Mouse (Mus musculus): ENCODE results near the gene Cited2.

Gene Cited2

GRCm38 (mm10) chr10:17723871-17724741 lies 1.1 kb downstream of the Cited2 start:
- peak; percentile 28 for DNase-seq (ENCODE audit: low read depth, low spot score)

GRCm38 (mm10) chr10:17725037-17725584 lies 2.1 kb downstream of the Cited2 start:
- DNase-seq (ENCODE audit: low read depth, low spot score): no peak

- DNase-seq (ENCODE audit: low read depth, low spot score): no peak
Observed at GRCm38 (mm10) chr10:17725644-17726372, 2.8 kb downstream of the Cited2 start.

- DNase-seq (ENCODE audit: low read depth, low spot score): no peak
Observed at GRCm38 (mm10) chr10:17726373-17726720, 3.3 kb downstream of the Cited2 start.

- no peak for DNase-seq (ENCODE audit: low read depth, low spot score)
Observed at GRCm38 (mm10) chr10:17727161-17727925, 4.3 kb downstream of the Cited2 start.

GRCm38 (mm10) chr10:17727926-17728279 lies 4.9 kb downstream of the Cited2 start:
- no peak for DNase-seq (ENCODE audit: low read depth, low spot score)

- no peak for DNase-seq (ENCODE audit: low read depth, low spot score)
Observed at GRCm38 (mm10) chr10:17728711-17729110, 5.7 kb downstream of the Cited2 start.

- no peak for DNase-seq (ENCODE audit: low read depth, low spot score)
Observed at GRCm38 (mm10) chr10:17729476-17729875, 6.5 kb downstream of the Cited2 start.

GRCm38 (mm10) chr10:17733057-17733456 lies 10.0 kb downstream of the Cited2 start:
- DNase-seq (ENCODE audit: low read depth, low spot score): peak; percentile 51

GRCm38 (mm10) chr10:17742581-17742980 lies 19.6 kb downstream of the Cited2 start:
- DNase-seq (ENCODE audit: low read depth, low spot score): no peak

- no peak for DNase-seq (ENCODE audit: low read depth, low spot score)
Observed at GRCm38 (mm10) chr10:17752478-17752877, 29.5 kb downstream of the Cited2 start.

- DNase-seq (ENCODE audit: low read depth, low spot score): no peak
Observed at GRCm38 (mm10) chr10:17759772-17760171, 36.8 kb downstream of the Cited2 start.

- DNase-seq (ENCODE audit: low read depth, low spot score): no peak
Observed at GRCm38 (mm10) chr10:17760750-17761613, 38.0 kb downstream of the Cited2 start.

- DNase-seq (ENCODE audit: low read depth, low spot score): no peak
Observed at GRCm38 (mm10) chr10:17761652-17762051, 38.6 kb downstream of the Cited2 start.

GRCm38 (mm10) chr10:17762946-17763345 lies 39.9 kb downstream of the Cited2 start:
- DNase-seq (ENCODE audit: low read depth, low spot score): no peak

GRCm38 (mm10) chr10:17769856-17770255 lies 46.8 kb downstream of the Cited2 start:
- DNase-seq (ENCODE audit: low read depth, low spot score): no peak

GRCm38 (mm10) chr10:17772364-17772763 lies 49.3 kb downstream of the Cited2 start:
- DNase-seq (ENCODE audit: low read depth, low spot score): no peak

- DNase-seq (ENCODE audit: low read depth, low spot score): no peak
Observed at GRCm38 (mm10) chr10:17774366-17774765, 51.3 kb downstream of the Cited2 start.

- no peak for DNase-seq (ENCODE audit: low read depth, low spot score)
Observed at GRCm38 (mm10) chr10:17775079-17775478, 52.1 kb downstream of the Cited2 start.

All from c-Kit-negative CD71-positive TER-119-positive erythroid progenitor cells, embryonic 14.5 days (primary cell).